Mouse (Mus musculus) intestine, embryonic 16.5 days (tissue): ENCODE measurements around the gene Bcar3. TPM values are rescaled to one million over a fixed set of nuclear protein-coding genes. Genes with fewer than 3 reads are reported as not detected.
A peak's percentile ranks its signal among the peaks of the same experiment; 100 is the strongest.

ENCODE experiments used
- ATAC-seq: fragments of 200-750 bp; cut with Nextera tagmentation; 2 replicates; pipeline ENCODE4 v1.8.0; 2017; ENCODE audit warnings: moderate TSS enrichment, moderate library complexity
- H3K27ac ChIP-seq: fragments of 300-500 bp; sonication (generic); 2 replicates; pipeline ENCODE4 v1.5.1; 2014; ENCODE audit warnings: mild to moderate bottlenecking, low read length
- H3K27me3 ChIP-seq: fragments of 300-500 bp; sonication (generic); replicated peaks from 2 replicates; pipeline ENCODE4 v1.6.1; 2014; ENCODE audit warnings: low read length, control low read depth, mixed read lengths; ENCODE audit not compliant: control insufficient read depth, insufficient read depth
- H3K36me3 ChIP-seq: fragments of 300-500 bp; sonication (generic); 2 replicates; pipeline ENCODE4 v1.6.1; 2014; ENCODE audit warnings: low read length, control low read depth; ENCODE audit not compliant: control insufficient read depth, insufficient read depth
- H3K4me1 ChIP-seq: fragments of 300-500 bp; sonication (generic); 2 replicates; pipeline ENCODE4 v1.6.1; 2014; ENCODE audit warnings: low read length, control low read depth, mixed read lengths; ENCODE audit not compliant: control insufficient read depth, insufficient read depth
- H3K4me2 ChIP-seq: fragments of 300-500 bp; sonication (generic); 2 replicates; pipeline ENCODE4 v1.6.1; 2014; ENCODE audit warnings: low read depth, low read length, control low read depth
- H3K4me3 ChIP-seq: fragments of 300-500 bp; sonication (generic); 2 replicates; pipeline ENCODE4 v1.5.1; 2014; ENCODE audit warnings: mild to moderate bottlenecking, low read length
- H3K9ac ChIP-seq: fragments of 300-500 bp; sonication (generic); 2 replicates; pipeline ENCODE4 v1.6.1; 2014; ENCODE audit warnings: low read depth, low read length
- H3K9me3 ChIP-seq: fragments of 300-500 bp; sonication (generic); 2 replicates; pipeline ENCODE4 v1.6.1; 2016; ENCODE audit warnings: low read length, control low read depth; ENCODE audit not compliant: control insufficient read depth
- WGBS: fragments of 180-500 bp; shearing (Covaris S2); extraction: QIAGEN DNeasy Blood & Tissue Kit; methylation state at CpG from one replicate; pipeline ENCODE4 v1.1.7; 2014; 5-methylcytosine and 5-hydroxymethylcytosine counted together
- polyA plus RNA-seq: library from polyadenylated mRNA; unstranded; fragments of >200 nt; fragmentation: Nextera tagmentation; extraction: Ambion mirVana; gene quantifications from 2 replicates; pipeline ENCODE4 v1.2.1, GENCODE M21; 2015

The Bcar3 gene
- polyA plus RNA-seq, 1 experiment from 2014 or later: 23.7 TPM

- peak; percentile 58; the same call in 1 of the 2 replicates for ATAC-seq
- no peaks in the 10 kb centered on the region for H3K36me3 ChIP-seq
- H3K4me1 ChIP-seq: 0 out of 2 replicates have a peak, but pooled peaks cover 3% of the 10 kb centered on the region
- H3K27ac ChIP-seq: no peak overlapping the region
- 89% methylated on average over 3 of the region's 3 CpGs for WGBS
- H3K9ac ChIP-seq: no peak overlapping the region
- no peaks in the 10 kb centered on the region for H3K27me3 ChIP-seq
- H3K4me2 ChIP-seq: no peak overlapping the region
- no peak overlapping the region for H3K4me3 ChIP-seq
- H3K9me3 ChIP-seq: no peaks in the 10 kb centered on the region
These were observed 30.6 kb downstream of the Bcar3 start for GRCm38 (mm10) chr3:122324528-122324927.

GRCm38 (mm10) chr3:122330484-122330883, 36.5 kb downstream of the Bcar3 start:
- peak; percentile 62 for ATAC-seq
- Histone ChIP-seq H3K27me3 (no peaks in the 10 kb centered on the region), H3K9me3 (no peaks in the 10 kb centered on the region), H3K4me2 (no peak overlapping the region), H3K27ac (no peak overlapping the region), H3K4me1 (peaks cover 8% of the 10 kb centered on the region), H3K9ac (no peak overlapping the region), H3K4me3 (no peak overlapping the region), H3K36me3 (no peaks in the 10 kb centered on the region)
- 54% methylated on average over 12 of the region's 12 CpGs for WGBS

DNA sequence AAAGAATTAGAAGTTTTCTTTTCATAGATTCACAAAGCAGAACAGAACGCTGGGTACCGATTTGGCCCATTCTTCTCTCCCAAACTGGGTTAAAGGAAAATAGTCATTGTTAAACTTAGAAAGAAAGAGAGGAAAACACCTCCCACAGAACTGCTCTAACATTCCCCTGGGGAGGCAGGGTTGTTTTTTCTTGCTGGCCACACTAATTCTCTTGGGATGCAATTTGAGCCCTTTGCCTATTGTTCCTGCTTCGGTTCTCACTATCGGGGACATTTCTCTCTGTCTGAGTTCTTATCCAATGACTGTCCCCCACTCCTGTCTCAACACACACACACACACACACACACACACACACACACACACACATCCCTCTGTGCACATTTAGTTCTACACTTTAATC, 39.6 kb downstream of the Bcar3 start:
- Histone ChIP-seq H3K36me3 (no peaks in the 10 kb centered on the region), H3K4me3 (no peak overlapping the region), H3K27ac (no peak overlapping the region), H3K4me2 (no peak overlapping the region), H3K4me1 (peaks cover 8% of the 10 kb centered on the region), H3K9ac (no peak overlapping the region), H3K9me3 (no peaks in the 10 kb centered on the region), H3K27me3 (no peaks in the 10 kb centered on the region)
- 66% methylated on average over 4 of the region's 4 CpGs for WGBS
- ATAC-seq: no peak

DNA sequence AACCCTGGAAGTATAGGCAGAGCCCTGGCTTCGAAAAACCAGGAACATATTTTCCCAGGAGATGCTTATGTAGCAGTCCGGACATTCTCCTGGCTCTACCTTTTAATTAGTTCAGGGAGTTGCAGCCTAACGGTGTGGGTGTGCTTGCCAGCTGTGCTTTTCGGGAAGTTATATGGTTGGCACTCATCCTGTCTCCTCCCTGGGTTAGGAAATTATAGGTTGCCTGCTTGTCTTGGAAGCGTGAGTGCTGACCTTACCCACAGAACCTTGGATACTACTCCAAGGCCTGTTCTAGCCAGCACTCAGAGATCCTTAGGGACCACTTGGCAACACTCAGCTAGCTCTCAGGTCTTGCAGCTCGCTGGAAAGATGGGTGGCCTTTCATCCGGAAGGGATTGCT, 40.0 kb downstream of the Bcar3 start:
- Histone ChIP-seq H3K9me3 (no peaks in the 10 kb centered on the region), H3K27ac (no peak overlapping the region)
- 54% methylated on average over 7 of the region's 7 CpGs for WGBS

DNA sequence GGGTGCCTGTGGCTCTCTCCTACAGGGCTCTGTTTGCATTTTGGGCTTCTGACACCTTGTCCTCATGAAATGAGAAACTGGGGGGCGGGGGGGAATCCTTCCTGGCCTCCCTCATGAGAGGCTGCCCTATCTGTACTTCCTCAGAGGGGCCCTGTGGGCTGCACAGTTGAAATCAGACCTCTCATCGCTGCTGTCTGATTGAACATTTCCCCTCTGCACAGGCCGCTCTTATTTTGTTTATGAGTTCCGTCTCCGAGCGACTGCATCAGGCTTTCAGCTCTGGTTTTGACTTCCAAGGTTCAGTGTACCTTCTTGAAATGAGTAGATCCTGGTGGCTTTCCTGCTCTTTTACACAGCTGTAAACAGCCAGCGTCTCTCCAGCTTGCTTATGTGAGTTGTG, 40.4 kb downstream of the Bcar3 start:
- Histone ChIP-seq H3K4me1 (peaks cover 8% of the 10 kb centered on the region), H3K4me2 (no peak overlapping the region), H3K36me3 (no peaks in the 10 kb centered on the region), H3K9ac (no peak overlapping the region), H3K4me3 (no peak overlapping the region), H3K27ac (no peak overlapping the region), H3K27me3 (no peaks in the 10 kb centered on the region), H3K9me3 (no peaks in the 10 kb centered on the region)
- WGBS: 37% methylated on average over 7 of the region's 7 CpGs
- ATAC-seq: no peak

More for the DNA sequence above, 40.0 kb downstream of the Bcar3 start:
- no peak overlapping the region for H3K4me3 ChIP-seq
- H3K4me2 ChIP-seq: no peak overlapping the region
- peaks cover 8% of the 10 kb centered on the region for H3K4me1 ChIP-seq
- no peaks in the 10 kb centered on the region for H3K36me3 ChIP-seq
- no peaks in the 10 kb centered on the region for H3K27me3 ChIP-seq
- no peak for ATAC-seq
- no peak overlapping the region for H3K9ac ChIP-seq

DNA sequence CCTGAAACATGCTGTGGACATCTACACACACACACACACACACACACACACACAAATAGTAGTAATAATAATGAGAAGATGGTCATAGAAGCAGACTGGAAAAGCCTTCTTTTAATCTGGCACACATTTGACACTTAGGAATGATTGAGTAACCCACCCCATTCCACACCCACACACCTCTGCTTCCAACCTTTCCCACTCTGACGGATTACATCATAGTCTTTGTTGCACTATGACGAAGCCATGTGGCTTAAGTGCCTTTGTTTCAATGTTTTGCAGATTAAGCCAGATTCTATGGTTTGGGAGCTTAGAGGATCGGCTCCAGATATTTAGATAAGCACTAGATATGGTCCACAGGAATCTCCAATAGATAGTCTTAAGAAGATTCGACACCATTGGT, 42.1 kb downstream of the Bcar3 start:
- WGBS: 90% methylated on average over 4 of the region's 4 CpGs
- Histone ChIP-seq H3K36me3 (no peaks in the 10 kb centered on the region), H3K9me3 (no peaks in the 10 kb centered on the region), H3K9ac (no peak overlapping the region), H3K27ac (no peak overlapping the region), H3K4me1 (peaks cover 8% of the 10 kb centered on the region), H3K4me3 (no peak overlapping the region), H3K4me2 (no peak overlapping the region), H3K27me3 (no peaks in the 10 kb centered on the region)
- ATAC-seq: no peak

- no peak overlapping the region for H3K9ac ChIP-seq
- no peak overlapping the region for H3K4me3 ChIP-seq
- H3K27ac ChIP-seq: no peak overlapping the region
- 59% methylated on average over 5 of the region's 5 CpGs for WGBS
- no peak for ATAC-seq
- no peaks in the 10 kb centered on the region for H3K9me3 ChIP-seq
- H3K27me3 ChIP-seq: no peaks in the 10 kb centered on the region
- no peak overlapping the region for H3K4me2 ChIP-seq
- no peaks in the 10 kb centered on the region for H3K36me3 ChIP-seq
- H3K4me1 ChIP-seq: peaks cover 8% of the 10 kb centered on the region
These were observed 44.1 kb downstream of the Bcar3 start for GRCm38 (mm10) chr3:122337992-122338391.

DNA sequence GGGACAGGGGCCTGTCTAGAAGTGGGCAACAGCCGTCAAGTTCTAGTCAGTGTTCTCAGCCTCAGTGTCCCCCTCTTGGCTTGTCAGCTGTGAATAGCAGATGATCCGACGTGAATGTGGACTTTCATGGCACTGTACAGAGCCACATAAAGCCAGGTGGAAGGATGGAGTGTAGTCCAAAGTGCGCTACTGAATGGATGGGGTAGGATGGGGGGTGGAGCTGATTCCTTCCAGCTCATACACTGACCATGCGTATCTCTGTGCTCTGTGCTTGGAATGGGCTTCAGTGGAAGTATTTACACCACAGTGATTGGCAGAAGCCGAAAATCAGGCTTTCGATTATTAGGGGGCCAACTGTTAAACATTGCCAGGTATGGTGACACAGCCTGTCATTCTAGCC, 45.0 kb downstream of the Bcar3 start:
- Histone ChIP-seq H3K27ac (no peak overlapping the region), H3K4me2 (no peak overlapping the region), H3K36me3 (no peaks in the 10 kb centered on the region), H3K27me3 (no peaks in the 10 kb centered on the region), H3K4me3 (no peak overlapping the region), H3K9me3 (no peaks in the 10 kb centered on the region), H3K9ac (no peak overlapping the region), H3K4me1 (peaks cover 7% of the 10 kb centered on the region)
- 87% methylated on average over 7 of the region's 7 CpGs for WGBS
- ATAC-seq: peak; percentile 62

- no peaks in the 10 kb centered on the region for H3K27me3 ChIP-seq
- no peaks in the 10 kb centered on the region for H3K4me1 ChIP-seq
- H3K4me2 ChIP-seq: no peak overlapping the region
- peak; percentile 85 for ATAC-seq
- H3K4me3 ChIP-seq: no peak overlapping the region
- H3K9ac ChIP-seq: no peak overlapping the region
- no peaks in the 10 kb centered on the region for H3K9me3 ChIP-seq
- 63% methylated on average over 13 of the region's 13 CpGs for WGBS
- no peaks in the 10 kb centered on the region for H3K36me3 ChIP-seq
- H3K27ac ChIP-seq: 0 out of 2 replicates have a peak overlapping the region, but pooled peaks have one; percentile 5
These were observed 46.5 kb downstream of the Bcar3 start for GRCm38 (mm10) chr3:122340135-122341068.
